Comparison of ENCODE assay signal across 8 mouse cellular contexts in the genomic region with DNA sequence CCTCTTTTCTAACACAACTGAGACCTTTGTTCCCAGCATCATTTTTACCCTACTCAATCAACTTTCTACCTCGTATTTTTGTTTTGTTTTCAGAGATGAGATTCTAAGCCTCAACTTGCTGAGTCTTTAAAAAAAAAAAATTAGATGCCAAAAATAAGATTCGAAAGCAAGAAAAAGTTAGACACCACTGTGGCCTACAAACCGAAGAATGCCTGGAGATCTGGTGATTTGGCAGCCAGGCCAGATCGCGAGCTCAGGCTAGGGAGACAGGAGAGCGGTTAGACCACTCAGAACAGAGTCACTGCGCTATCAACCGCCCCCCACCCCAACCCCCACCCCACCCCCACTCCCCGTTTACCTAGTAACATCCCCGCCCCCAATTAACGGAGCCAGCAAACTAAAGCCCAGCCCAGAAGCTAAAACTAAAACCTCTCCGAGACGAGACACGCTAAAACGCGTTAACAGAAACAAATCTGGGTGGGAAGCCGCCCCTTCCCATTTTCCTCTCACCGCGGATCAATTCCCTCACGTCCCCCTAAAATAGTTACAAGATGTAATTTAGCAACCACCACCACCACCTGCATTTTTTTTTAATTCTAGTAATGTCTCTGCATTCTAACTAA. TPM values are rescaled to one million over a fixed set of nuclear protein-coding genes. Genes with fewer than 3 reads are reported as not detected.
A peak's percentile ranks its signal among the peaks of the same experiment; 100 is the strongest.
DNase-seq lines count a peak whose midpoint lies in the region; ATAC-seq and TF ChIP-seq lines count a peak whose summit lies in the region.

No protein-coding gene starts in this region.

- H3K9me3 ChIP-seq in intestine, embryonic 16.5 days (ENCODE audit: control insufficient read depth, low read length), result no peaks in the 10 kb centered on the region
- no peaks in the 10 kb centered on the region for H3K9me3 ChIP-seq in neural tube, embryonic 12.5 days

- intact Hi-C loops in left cerebral cortex, postnatal 25 days (cut with DNase I), result loop anchor here (5.0 kb wide), 1 partner anchor 105 kb away; no protein-coding TSS in a partner anchor

- peak overlapping the region; percentile 79 for H3K4me2 ChIP-seq in intestine, embryonic 16.5 days (ENCODE audit: low read depth, low read length)
- H3K4me2 ChIP-seq in neural tube, embryonic 12.5 days (replicated peaks), result peak overlapping the region; percentile 80

- peak; percentile 22 for DNase-seq in embryo, embryonic 10.5 days (ENCODE audit: low spot score)
- no peak for DNase-seq in embryo, embryonic 10 days (ENCODE audit: low spot score)
- peak; percentile 13 for DNase-seq in embryo, embryonic 11 days
- DNase-seq in left cerebral cortex, postnatal 25 days (ENCODE audit: low spot score in 2 of 2), result no peak
- DNase-seq in left cerebral cortex, adult 8-10 months (ENCODE audit: low spot score in 2 of 2), result no peak

- peak overlapping the region; percentile 98 for H3K9ac ChIP-seq in intestine, embryonic 16.5 days (ENCODE audit: low read depth, low read length)
- peak overlapping the region; percentile 91 for H3K9ac ChIP-seq in neural tube, embryonic 12.5 days

- H3K27ac ChIP-seq in intestine, embryonic 16.5 days (ENCODE audit: low read length), result peak overlapping the region; percentile 99; the same call in 1 of the 2 replicates
- H3K27ac ChIP-seq in neural tube, embryonic 12.5 days, result no peak overlapping the region

- H3K4me3 ChIP-seq in C2C12 (ENCODE audit: insufficient read depth, poor library complexity, severe bottlenecking), result peak overlapping the region; percentile 89
- H3K4me3 ChIP-seq in intestine, embryonic 16.5 days (ENCODE audit: low read length), result peak overlapping the region; percentile 93
- H3K4me3 ChIP-seq in neural tube, embryonic 12.5 days, result peak overlapping the region; percentile 91

- peaks cover 16% of the 10 kb centered on the region for H3K36me3 ChIP-seq in C2C12 (ENCODE audit: control insufficient read depth, insufficient read depth)
- no peaks in the 10 kb centered on the region for H3K36me3 ChIP-seq in intestine, embryonic 16.5 days (ENCODE audit: control insufficient read depth, insufficient read depth, low read length)
- H3K36me3 ChIP-seq in neural tube, embryonic 12.5 days, result peaks cover 9% of the 10 kb centered on the region

- H3K79me3 ChIP-seq in C2C12 (ENCODE audit: low read depth), result peaks cover 65% of the 10 kb centered on the region

- no peak overlapping the region for H3ac ChIP-seq in C2C12 (ENCODE audit: control insufficient read depth, insufficient read length, low read depth)

- no peaks in the 10 kb centered on the region for H3K4me1 ChIP-seq in intestine, embryonic 16.5 days (ENCODE audit: control insufficient read depth, insufficient read depth, low read length)
- peaks cover 15% of the 10 kb centered on the region for H3K4me1 ChIP-seq in neural tube, embryonic 12.5 days

- 6% methylated on average over 20 of the region's 20 CpGs for WGBS in intestine, embryonic 16.5 days
- 13% methylated on average over 20 of the region's 20 CpGs for WGBS in neural tube, embryonic 12.5 days

- no peak for ATAC-seq in intestine, embryonic 16.5 days
- no peak for ATAC-seq in neural tube, embryonic 12.5 days (ENCODE audit: low FRiP score, low read depth)

- peaks cover 94% of the 10 kb centered on the region for H3K79me2 ChIP-seq in C2C12 (ENCODE audit: control insufficient read depth, insufficient read depth)

- TF ChIP-seq CTCF in C2C12 (IDR thresholded peaks at IDR 0.05; ENCODE audit: control insufficient read depth, insufficient read depth, insufficient read length), result no peak

- H3K27me3 ChIP-seq in C2C12 (ENCODE audit: control insufficient read depth, insufficient read depth, insufficient read length), result no peaks in the 10 kb centered on the region
- no peaks in the 10 kb centered on the region for H3K27me3 ChIP-seq in intestine, embryonic 16.5 days (replicated peaks; ENCODE audit: control insufficient read depth, insufficient read depth, low read length)
- H3K27me3 ChIP-seq in neural tube, embryonic 12.5 days (replicated peaks), result no peaks in the 10 kb centered on the region

TF ChIP-seq in C2C12, 6 proteins besides CTCF, POLR2A, EP300 and RAD21:
- TF ChIP-seq MYOG (IDR thresholded peaks at IDR 0.05; ENCODE audit: control insufficient read depth, extremely low read depth, insufficient read length), result no peak
- TF ChIP-seq MAX (IDR thresholded peaks at IDR 0.05), result no peak
- no peak for TF ChIP-seq MYOD1 (IDR thresholded peaks at IDR 0.05; ENCODE audit: control insufficient read depth, insufficient read length, low read depth)
- TF ChIP-seq CEBPB (IDR thresholded peaks at IDR 0.05; ENCODE audit: low read depth), result no peak
- no peak for TF ChIP-seq USF1 (IDR thresholded peaks at IDR 0.05; ENCODE audit: low read depth)
- TF ChIP-seq FOSL1 (IDR thresholded peaks at IDR 0.05; ENCODE audit: insufficient read depth, low read length, poor library complexity, severe bottlenecking), result no peak

RNA-seq across cellular contexts. Expression of a gene that starts 2.0 kb away (rescaled TPM):
- 6.8 TPM for polyA plus RNA-seq in C2C12 (2012; fragmentation: generic; extraction: Trizol)
- 14.9 and 17.1 TPM in 2 replicates for polyA plus RNA-seq in intestine, embryonic 16.5 days (2015; fragmentation: Nextera tagmentation; extraction: Ambion mirVana)
- polyA plus RNA-seq in neural tube, embryonic 12.5 days (2016; fragmentation: Nextera tagmentation; extraction: Ambion mirVana), result 6.7 and 8.3 TPM in 2 replicates
- total RNA-seq in left cerebral cortex, postnatal 25 days (2021), result 1 to 10 TPM; 2.2 to 2.5 TPM
- 1 to 10 TPM; 3.0 to 4.6 (median 3.8) TPM for total RNA-seq in left cerebral cortex, adult 8-10 months (2022)

RNA-seq across cellular contexts. Expression of a gene that starts 2.7 kb away (rescaled TPM):
- polyA plus RNA-seq in C2C12 (2012; fragmentation: generic; extraction: Trizol), result 41.7 TPM
- 34.5 and 42.9 TPM in 2 replicates for polyA plus RNA-seq in intestine, embryonic 16.5 days (2015; fragmentation: Nextera tagmentation; extraction: Ambion mirVana)
- polyA plus RNA-seq in neural tube, embryonic 12.5 days (2016; fragmentation: Nextera tagmentation; extraction: Ambion mirVana), result 85.0 and 86.4 TPM in 2 replicates
- 100 to 1,000 TPM; 194 to 196 TPM for total RNA-seq in left cerebral cortex, postnatal 25 days (2021)
- total RNA-seq in left cerebral cortex, adult 8-10 months (2022), result 100 to 1,000 TPM; 177 to 244 (median 207) TPM

Comparison
In these comparisons a context has a peak if more than half of its experiments do, and no peak if none do; other contexts are left out.
1. DNase-seq: peak in embryo, embryonic 10.5 days (single experiment) and embryo, embryonic 11 days (single experiment); none in embryo, embryonic 10 days (single experiment), left cerebral cortex, postnatal 25 days (0 of 2) and left cerebral cortex, adult 8-10 months (0 of 2).
2. Peak in every context shown above with its lines, with median percentiles within 50 percentile points of each other: H3K4me3 ChIP-seq.